Mouse (Mus musculus) heart, embryonic 16.5 days (tissue): ENCODE results near the gene Rnf181. TPM values are rescaled to one million over a fixed set of nuclear protein-coding genes. Genes with fewer than 3 reads are reported as not detected.
A peak's percentile ranks its signal among the peaks of the same experiment; 100 is the strongest.

Source experiments
- ATAC-seq: fragments of 200-750 bp; cut with Nextera tagmentation; replicated peaks from 2 replicates; pipeline ENCODE4 v1.8.0; 2017; ENCODE audit warnings: moderate number of reproducible peaks; ENCODE audit not compliant: insufficient read depth, low FRiP score; ENCODE audit errors: extremely low read depth
- H3K27ac ChIP-seq: fragments of 300-500 bp; sonication (generic); 2 replicates; pipeline ENCODE4 v1.5.1; 2014; ENCODE audit warnings: mild to moderate bottlenecking, low read length, control low read depth, moderate library complexity
- H3K27me3 ChIP-seq: fragments of 300-500 bp; sonication (generic); 2 replicates; pipeline ENCODE4 v1.6.1; 2014; ENCODE audit warnings: low read length, mixed read lengths; ENCODE audit not compliant: control insufficient read depth, insufficient read depth
- H3K36me3 ChIP-seq: fragments of 300-500 bp; sonication (generic); 2 replicates; pipeline ENCODE4 v1.6.1; 2014; ENCODE audit not compliant: control insufficient read depth, insufficient read depth
- H3K4me1 ChIP-seq: fragments of 300-500 bp; sonication (generic); 2 replicates; pipeline ENCODE4 v1.6.1; 2014; ENCODE audit warnings: low read length, mixed read lengths; ENCODE audit not compliant: control insufficient read depth, insufficient read depth
- H3K4me2 ChIP-seq: fragments of 300-500 bp; sonication (generic); 2 replicates; pipeline ENCODE4 v1.6.1; 2014; ENCODE audit warnings: low read depth, mild to moderate bottlenecking, control low read depth, low read length
- H3K4me3 ChIP-seq: fragments of 300-500 bp; sonication (generic); 2 replicates; pipeline ENCODE4 v1.5.1; 2014; ENCODE audit warnings: mild to moderate bottlenecking, control low read depth, low read length
- H3K9ac ChIP-seq: fragments of 300-500 bp; sonication (generic); 2 replicates; pipeline ENCODE4 v1.6.1; 2014; ENCODE audit warnings: low read length, control low read depth
- H3K9me3 ChIP-seq: fragments of 300-500 bp; sonication (generic); replicated peaks from 2 replicates; pipeline ENCODE4 v1.6.1; 2016; ENCODE audit warnings: low read length; ENCODE audit not compliant: control insufficient read depth
- WGBS: fragments of 180-500 bp; shearing (Covaris S2); extraction: QIAGEN DNeasy Blood & Tissue Kit; methylation state at CpG from one replicate; pipeline ENCODE4 v1.1.7; 2014; 5-methylcytosine and 5-hydroxymethylcytosine counted together
- polyA plus RNA-seq: library from polyadenylated mRNA; unstranded; fragments of >200 nt; fragmentation: Nextera tagmentation; extraction: Ambion mirVana; gene quantifications from 2 replicates; pipeline ENCODE4 v1.2.1, GENCODE M21; 2015

Gene Rnf181
- polyA plus RNA-seq, 1 experiment from 2014 or later, result 93.6 TPM

DNA sequence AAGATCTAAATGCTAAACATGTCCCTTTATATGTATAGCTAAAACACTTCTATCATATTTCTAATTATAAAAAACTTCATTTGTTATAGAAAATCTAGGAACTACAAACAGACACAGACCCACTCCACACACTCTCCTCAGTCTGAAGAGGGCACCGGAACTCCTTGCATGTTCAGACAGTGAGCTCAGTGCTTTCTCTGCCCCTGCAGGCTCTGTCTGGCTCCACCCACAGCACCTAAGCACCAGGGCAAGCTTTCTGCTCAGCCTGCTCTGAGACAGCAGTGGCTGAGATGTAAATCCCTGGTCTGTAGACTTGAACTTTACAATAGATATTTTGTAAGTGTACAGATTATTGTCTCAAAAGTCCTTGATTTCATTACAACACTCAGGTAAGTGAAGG lies 50.7 kb downstream of the Rnf181 start:
- Histone ChIP-seq H3K4me3 (no peak overlapping the region), H3K27me3 (no peaks in the 10 kb centered on the region), H3K4me2 (no peak overlapping the region), H3K36me3 (peaks cover 30% of the 10 kb centered on the region), H3K9me3 (no peaks in the 10 kb centered on the region), H3K9ac (no peak overlapping the region), H3K4me1 (peaks cover 18% of the 10 kb centered on the region), H3K27ac (0 out of 2 replicates have a peak overlapping the region, but pooled peaks have one; percentile 1)
- 39% methylated on average over 1 of the region's 1 CpGs for WGBS
- no peak for ATAC-seq

GRCm38 (mm10) chr6:72315384-72315783 lies 51.4 kb downstream of the Rnf181 start:
- 66% methylated on average over 2 of the region's 2 CpGs for WGBS
- Histone ChIP-seq H3K36me3 (peaks cover 23% of the 10 kb centered on the region), H3K4me1 (peaks cover 18% of the 10 kb centered on the region), H3K9me3 (no peaks in the 10 kb centered on the region), H3K9ac (no peak overlapping the region), H3K27me3 (no peaks in the 10 kb centered on the region), H3K4me2 (no peak overlapping the region), H3K27ac (no peak overlapping the region; the same call in 1 of the 2 replicates), H3K4me3 (no peak overlapping the region)
- ATAC-seq, result no peak

GRCm38 (mm10) chr6:72313124-72313867 lies 53.5 kb downstream of the Rnf181 start:
- peak overlapping the region; percentile 32; the same call in 1 of the 2 replicates for H3K9ac ChIP-seq
- H3K4me3 ChIP-seq, result no peak overlapping the region
- peaks cover 7% of the 10 kb centered on the region; the same call in 1 of the 2 replicates for H3K36me3 ChIP-seq
- ATAC-seq, result peak; percentile 68
- H3K4me2 ChIP-seq, result peak overlapping the region; percentile 4; the same call in 1 of the 2 replicates
- H3K9me3 ChIP-seq, result no peaks in the 10 kb centered on the region
- peaks cover 18% of the 10 kb centered on the region for H3K4me1 ChIP-seq
- H3K27me3 ChIP-seq, result no peaks in the 10 kb centered on the region
- WGBS, result 55% methylated on average over 11 of the region's 11 CpGs
- H3K27ac ChIP-seq, result peak overlapping the region; percentile 80

- no peaks in the 10 kb centered on the region for H3K9me3 ChIP-seq
- H3K4me2 ChIP-seq, result no peak overlapping the region
- 88% methylated on average over 3 of the region's 3 CpGs for WGBS
- no peaks in the 10 kb centered on the region for H3K27me3 ChIP-seq
- peaks cover 18% of the 10 kb centered on the region for H3K4me1 ChIP-seq
- H3K27ac ChIP-seq, result no peak overlapping the region
- no peak for ATAC-seq
- H3K9ac ChIP-seq, result no peak overlapping the region
- H3K4me3 ChIP-seq, result no peak overlapping the region
- H3K36me3 ChIP-seq, result no peaks in the 10 kb centered on the region
Measured at GRCm38 (mm10) chr6:72312198-72312597, 54.6 kb downstream of the Rnf181 start.

Other genes starting within 250 kb of the Rnf181 start
- gene Atoh8, start 131.4 kb downstream of the Rnf181 start, polyA plus RNA-seq, result 14.5 and 17.0 TPM in 2 replicates
- 2.9 and 27.8 TPM in 2 replicates for gene Sftpb, start 62.3 kb downstream of the Rnf181 start, polyA plus RNA-seq
- gene Usp39, start 21.8 kb downstream of the Rnf181 start, polyA plus RNA-seq, result 26.3 and 27.3 TPM in 2 replicates
- gene 0610030E20Rik, start 19.6 kb downstream of the Rnf181 start, polyA plus RNA-seq, result 16.0 TPM in 2 replicates
- 12.9 and 13.8 TPM in 2 replicates for gene Tmem150a, start 11.5 kb downstream of the Rnf181 start, polyA plus RNA-seq
- gene Vamp5, start 13.5 kb upstream of the Rnf181 start, polyA plus RNA-seq, result 40.1 and 46.0 TPM in 2 replicates
- 134 and 139 TPM in 2 replicates for gene Vamp8, start 23.7 kb upstream of the Rnf181 start, polyA plus RNA-seq
- gene Ggcx, start 47.4 kb upstream of the Rnf181 start, polyA plus RNA-seq, result 28.9 and 29.5 TPM in 2 replicates
- 305 and 318 TPM in 2 replicates for gene Mat2a, start 72.6 kb upstream of the Rnf181 start, polyA plus RNA-seq
- gene Sh2d6, start 154.8 kb upstream of the Rnf181 start, polyA plus RNA-seq, result 0.16 TPM in 1 of 2 replicates, not detected in the other
- 32.3 and 32.8 TPM in 2 replicates for gene Capg, start 177.4 kb upstream of the Rnf181 start, polyA plus RNA-seq
- 13.8 and 15.2 TPM in 2 replicates for gene Elmod3, start 231.5 kb upstream of the Rnf181 start, polyA plus RNA-seq
- gene Retsat, start 231.5 kb upstream of the Rnf181 start, polyA plus RNA-seq, result 25.3 and 30.5 TPM in 2 replicates